Mouse (Mus musculus): Measurements from ENCODE around the gene Serpinf1. TPM values are rescaled to one million over a fixed set of nuclear protein-coding genes. Genes with fewer than 3 reads are reported as not detected.

Serpinf1 gene
- 41.1 and 48.0 TPM in 2 replicates for polyA plus RNA-seq (2015; fragmentation: Nextera tagmentation; extraction: Ambion mirVana)

DNA sequence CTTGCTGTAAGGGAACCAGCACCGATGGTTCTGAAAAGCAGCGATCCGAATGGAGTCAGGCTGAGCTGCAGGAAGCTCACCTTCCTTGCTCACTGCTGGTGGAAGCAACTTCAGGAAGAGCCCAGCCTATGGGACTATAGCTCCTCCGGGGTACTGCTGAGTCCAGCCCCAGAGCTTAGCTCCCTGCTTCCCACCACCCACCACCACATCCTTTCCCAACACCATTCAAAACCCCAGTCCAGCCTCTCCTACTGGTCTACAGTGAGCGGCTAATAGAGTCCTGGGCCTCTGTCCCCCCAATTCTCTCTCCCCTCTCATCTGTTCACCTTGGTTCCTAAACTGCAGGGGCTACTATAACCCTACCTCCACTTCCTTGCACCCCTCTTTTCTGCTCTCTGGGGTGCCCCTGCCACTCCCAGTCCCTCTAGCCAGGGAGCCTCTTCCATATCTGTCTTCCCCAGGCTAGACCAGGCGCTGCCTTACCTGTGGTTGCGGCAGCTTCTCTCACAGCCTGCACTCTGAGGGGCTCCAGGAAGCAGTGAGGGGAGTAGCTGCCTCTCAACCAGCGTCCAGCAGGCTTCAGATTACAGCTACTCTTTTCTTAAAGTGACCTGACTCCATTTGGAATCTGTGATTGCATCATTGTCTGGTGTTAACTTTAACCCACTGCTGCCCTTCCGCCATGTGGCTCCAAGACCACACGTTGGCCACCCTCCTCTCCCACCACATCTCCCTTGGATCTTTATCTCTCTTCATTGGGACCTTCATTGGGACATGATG lies at the start of gene Serpinf1:
Gene Serpinf1 (minus strand): TSS at position 689 of the 780 bp plus-strand sequence.
- H3K9ac ChIP-seq, result peak within 1 kb of the TSS; percentile 39; the same call in 1 of the 2 replicates
- H3K4me1 ChIP-seq (replicated peaks), result peaks cover 10% of the 10 kb centered on the region; the same call in 1 of the 2 replicates
- ATAC-seq, result peak; percentile 35

DNA sequence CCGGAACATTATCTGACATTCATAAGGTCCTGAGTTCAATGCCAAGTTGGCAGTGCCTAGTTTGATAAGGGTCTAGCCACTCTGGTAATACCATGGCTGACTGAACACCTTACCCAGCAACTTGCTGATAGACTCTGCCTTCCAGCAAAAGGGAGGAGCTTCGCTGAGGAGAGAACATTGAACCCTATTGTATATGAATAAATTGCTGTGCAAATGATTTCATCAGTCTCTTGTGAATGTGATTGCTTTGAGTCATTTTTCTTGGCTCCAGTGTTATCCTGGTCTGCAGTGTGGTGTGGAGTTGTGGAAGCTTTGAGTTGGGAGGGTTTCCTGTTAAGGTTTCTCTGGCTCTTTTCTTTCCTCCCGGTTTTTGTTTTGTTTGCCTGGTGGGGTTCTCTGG lies 48.2 kb upstream of the Serpinf1 start:
- Histone ChIP-seq H3K9me3 (no peaks in the 10 kb centered on the region), H3K27ac (no peak overlapping the region), H3K27me3 (replicated peaks) (no peaks in the 10 kb centered on the region), H3K9ac (no peak overlapping the region), H3K4me1 (replicated peaks) (peaks cover 13% of the 10 kb centered on the region; the same call in 1 of the 2 replicates), H3K36me3 (no peaks in the 10 kb centered on the region), H3K4me2 (replicated peaks) (no peak overlapping the region), H3K4me3 (replicated peaks) (no peak overlapping the region)
- WGBS, result 73% methylated on average over 3 of the region's 3 CpGs
- ATAC-seq, result 0 out of 2 replicates have a peak, but pooled peaks have one; percentile 24

More for the DNA sequence above, at the start of gene Serpinf1:
- no peaks in the 10 kb centered on the region for H3K27me3 ChIP-seq (replicated peaks)
- H3K9me3 ChIP-seq, result no peaks in the 10 kb centered on the region
- H3K4me3 ChIP-seq (replicated peaks), result peak within 1 kb of the TSS; percentile 31
- H3K36me3 ChIP-seq, result no peaks in the 10 kb centered on the region
- H3K4me2 ChIP-seq (replicated peaks), result peak within 1 kb of the TSS; percentile 49
- WGBS, result 36% methylated on average over 10 of the region's 10 CpGs
- H3K27ac ChIP-seq, result no peak within 1 kb of the TSS

DNA sequence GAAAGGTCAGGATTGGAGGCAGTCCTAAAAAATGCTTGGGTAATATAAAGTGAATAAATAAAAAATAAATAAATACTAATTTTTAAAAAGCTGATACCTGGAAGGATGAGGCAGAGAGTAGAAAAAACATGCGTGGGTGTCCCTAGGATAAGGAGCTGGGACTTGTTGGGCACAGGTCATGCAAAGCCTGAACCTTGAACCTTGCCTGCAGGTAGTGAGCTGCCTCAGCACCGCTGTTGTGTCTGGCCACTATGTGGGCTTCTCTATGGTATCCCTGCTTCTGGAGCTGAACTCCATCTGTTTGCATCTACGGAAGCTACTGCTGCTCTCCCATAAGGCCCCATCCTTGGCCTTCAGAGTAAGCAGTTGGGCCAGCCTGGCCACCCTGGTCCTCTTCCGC lies 46.8 kb upstream of the Serpinf1 start:
- 83% methylated on average over 4 of the region's 4 CpGs for WGBS
- no peak overlapping the region for H3K9ac ChIP-seq
- ATAC-seq, result no peak
- no peak overlapping the region for H3K4me2 ChIP-seq (replicated peaks)
- H3K4me3 ChIP-seq (replicated peaks), result no peak overlapping the region
- peaks cover 6% of the 10 kb centered on the region; the same call in 1 of the 2 replicates for H3K36me3 ChIP-seq
- H3K27ac ChIP-seq, result no peak overlapping the region
- no peaks in the 10 kb centered on the region for H3K9me3 ChIP-seq
- H3K27me3 ChIP-seq (replicated peaks), result no peaks in the 10 kb centered on the region
- peaks cover 13% of the 10 kb centered on the region; the same call in 1 of the 2 replicates for H3K4me1 ChIP-seq (replicated peaks)

DNA sequence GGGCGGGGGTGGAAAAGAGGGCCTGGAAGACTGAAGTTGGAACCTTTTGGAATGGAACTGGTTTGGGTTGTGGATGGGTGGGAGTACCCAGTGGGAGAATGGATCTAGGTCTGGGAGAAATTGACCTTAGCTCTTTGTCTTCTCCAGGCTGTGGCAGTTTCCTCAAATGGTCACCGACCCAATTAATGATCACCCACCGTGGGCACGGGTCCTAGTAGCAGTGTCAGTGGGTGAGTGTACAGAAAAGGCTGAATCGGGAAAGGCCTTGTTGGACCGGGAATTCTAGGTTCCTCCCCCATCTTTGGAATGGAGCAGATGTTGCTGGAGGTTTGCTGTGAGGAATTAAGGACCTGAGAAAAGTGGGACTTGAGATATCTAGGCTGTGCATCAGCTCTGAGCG lies 45.9 kb upstream of the Serpinf1 start:
- peaks cover 17% of the 10 kb centered on the region for H3K4me1 ChIP-seq (replicated peaks)
- H3K27ac ChIP-seq, result no peak overlapping the region
- H3K9ac ChIP-seq, result peak overlapping the region; percentile 73
- H3K27me3 ChIP-seq (replicated peaks), result no peaks in the 10 kb centered on the region
- peak overlapping the region; percentile 91 for H3K4me2 ChIP-seq (replicated peaks)
- H3K4me3 ChIP-seq (replicated peaks), result peak overlapping the region; percentile 52
- 58% methylated on average over 7 of the region's 7 CpGs for WGBS
- no peak; the same call in 1 of the 2 replicates for ATAC-seq
- peaks cover 6% of the 10 kb centered on the region; the same call in 1 of the 2 replicates for H3K36me3 ChIP-seq
- H3K9me3 ChIP-seq, result no peaks in the 10 kb centered on the region

DNA sequence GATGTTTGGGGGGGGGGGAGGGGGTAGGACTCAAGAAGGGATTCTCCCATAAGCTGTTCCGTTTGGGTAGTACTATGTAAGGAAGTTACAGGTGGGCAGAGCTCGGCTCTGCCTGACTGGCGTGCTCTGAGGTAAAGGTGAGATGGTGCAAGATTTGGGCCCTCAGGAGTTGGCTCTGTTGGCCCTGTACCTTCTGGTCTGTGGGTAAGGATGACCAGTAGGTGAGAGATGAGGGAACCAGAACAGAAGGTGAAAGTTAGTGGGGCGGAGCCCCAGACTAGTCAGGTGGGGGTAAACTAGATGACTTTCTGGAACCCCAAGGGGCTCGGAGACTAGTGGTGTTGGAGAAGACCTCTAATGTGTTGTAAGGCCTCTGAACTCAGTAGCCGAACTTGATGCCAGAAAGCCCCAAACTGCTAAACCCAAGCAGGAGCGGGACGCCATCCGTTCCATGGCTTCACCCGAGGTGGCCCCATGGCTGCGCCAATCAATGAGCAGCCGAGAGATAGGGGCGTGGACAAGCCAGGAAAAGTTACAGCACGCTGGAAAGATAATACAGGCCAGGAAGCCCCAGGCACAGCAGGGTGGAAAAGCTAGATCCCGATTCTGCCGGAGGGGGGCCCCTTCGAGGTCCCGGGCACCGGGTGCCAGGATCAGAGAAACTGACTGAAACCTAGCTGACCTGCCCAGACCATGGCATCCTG lies 45.2 kb upstream of the Serpinf1 start:
- 18% methylated on average over 19 of the region's 19 CpGs for WGBS

DNA sequence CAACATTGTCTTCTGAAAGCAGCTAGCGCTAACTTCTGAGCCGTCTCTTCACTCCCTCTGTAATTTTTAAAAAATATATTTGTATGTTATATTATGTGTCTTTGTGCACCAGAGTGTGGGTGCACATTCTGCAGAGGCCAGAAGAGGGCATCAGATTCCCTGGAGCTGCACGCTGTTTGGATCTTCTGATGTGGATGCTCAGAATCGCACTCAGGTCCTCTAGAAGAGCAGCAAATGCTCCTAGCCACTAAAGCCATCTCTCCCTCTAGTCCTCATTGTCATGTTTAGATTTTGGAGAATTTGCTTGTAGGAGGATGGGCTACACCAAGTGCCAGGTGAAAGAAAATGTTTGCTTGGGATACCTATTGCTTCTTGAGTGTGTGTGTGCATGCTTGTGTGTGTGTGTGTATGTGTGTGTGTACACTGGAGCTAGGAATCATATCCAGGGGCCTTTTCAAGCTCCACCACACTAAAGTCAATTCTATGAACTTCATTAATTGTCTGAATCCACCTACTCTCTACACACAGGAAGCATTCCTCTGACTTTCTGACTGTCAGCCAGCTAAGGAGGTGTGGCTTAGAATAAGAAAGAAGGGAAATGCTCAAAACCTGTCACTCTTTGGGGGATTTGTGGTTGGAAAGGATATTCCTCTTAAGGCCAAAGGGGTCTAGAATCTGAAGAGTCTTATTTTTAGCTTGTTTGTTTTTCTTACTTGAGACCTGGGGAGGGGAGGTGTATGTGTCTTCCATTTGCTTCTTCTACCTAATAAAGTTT lies 44.4 kb upstream of the Serpinf1 start:
- peaks cover 31% of the 10 kb centered on the region for H3K4me1 ChIP-seq (replicated peaks)
- H3K9me3 ChIP-seq, result no peaks in the 10 kb centered on the region
- 97% methylated on average over 4 of the region's 4 CpGs for WGBS
- no peak for ATAC-seq
- peaks cover 6% of the 10 kb centered on the region; the same call in 1 of the 2 replicates for H3K36me3 ChIP-seq
- H3K9ac ChIP-seq, result no peak overlapping the region
- H3K4me3 ChIP-seq (replicated peaks), result no peak overlapping the region
- no peak overlapping the region for H3K4me2 ChIP-seq (replicated peaks)
- no peak overlapping the region for H3K27ac ChIP-seq
- H3K27me3 ChIP-seq (replicated peaks), result no peaks in the 10 kb centered on the region

More for the DNA sequence above, 45.2 kb upstream of the Serpinf1 start:
- Histone ChIP-seq H3K9me3 (no peaks in the 10 kb centered on the region), H3K9ac (peak overlapping the region; percentile 73), H3K4me1 (replicated peaks) (peaks cover 23% of the 10 kb centered on the region), H3K27ac (0 out of 2 replicates have a peak overlapping the region, but pooled peaks have one; percentile 37), H3K36me3 (peaks cover 6% of the 10 kb centered on the region; the same call in 1 of the 2 replicates), H3K4me3 (replicated peaks) (peak overlapping the region; percentile 52), H3K4me2 (replicated peaks) (peak overlapping the region; percentile 91), H3K27me3 (replicated peaks) (no peaks in the 10 kb centered on the region)
- ATAC-seq, result peak; percentile 81

DNA sequence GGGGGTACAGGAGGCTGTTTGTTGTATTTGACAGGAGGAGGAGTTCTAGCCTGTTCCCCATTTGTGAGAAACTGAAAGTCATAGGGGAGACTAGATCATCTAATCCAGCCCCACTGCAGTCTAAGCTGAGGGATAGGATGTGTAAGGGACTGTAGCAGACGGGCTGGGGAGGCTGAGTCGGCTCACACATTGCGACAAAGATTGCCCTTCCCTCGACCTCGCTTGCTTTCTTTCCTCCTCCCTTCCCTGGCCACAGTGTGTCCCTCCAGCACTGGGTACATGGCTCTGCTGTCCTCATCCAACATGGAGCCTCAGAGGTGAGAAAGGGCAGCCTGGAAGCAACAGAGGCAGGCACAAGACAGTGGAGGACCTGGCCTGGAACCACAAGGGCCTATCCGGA lies 42.5 kb upstream of the Serpinf1 start:
- Histone ChIP-seq H3K4me1 (replicated peaks) (peaks cover 34% of the 10 kb centered on the region), H3K27ac (no peak overlapping the region), H3K27me3 (replicated peaks) (no peaks in the 10 kb centered on the region), H3K9ac (no peak overlapping the region), H3K4me3 (replicated peaks) (no peak overlapping the region), H3K36me3 (peaks cover 6% of the 10 kb centered on the region; the same call in 1 of the 2 replicates), H3K4me2 (replicated peaks) (no peak overlapping the region), H3K9me3 (no peaks in the 10 kb centered on the region)
- ATAC-seq, result no peak
- 88% methylated on average over 6 of the region's 6 CpGs for WGBS

DNA sequence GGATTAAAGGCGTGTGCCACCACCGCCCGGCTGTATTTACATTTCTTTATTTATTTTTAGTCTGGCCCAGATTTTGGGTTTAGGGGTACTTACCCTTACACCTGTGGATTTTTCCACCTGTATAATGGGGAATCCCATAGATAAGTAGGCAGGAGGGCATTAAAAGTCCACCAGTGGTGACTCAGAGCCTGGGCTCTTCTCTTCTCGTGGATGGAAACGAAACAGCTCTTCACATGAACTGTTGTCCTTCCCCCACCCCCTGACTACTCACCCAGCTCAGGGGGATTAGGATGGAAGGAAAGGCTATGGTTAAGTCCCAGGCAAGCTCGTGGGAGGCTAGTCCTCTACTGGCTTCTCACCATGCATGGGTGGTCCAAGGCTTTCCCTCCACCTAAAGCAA lies 41.9 kb upstream of the Serpinf1 start:
- 83% methylated on average over 6 of the region's 6 CpGs for WGBS

DNA sequence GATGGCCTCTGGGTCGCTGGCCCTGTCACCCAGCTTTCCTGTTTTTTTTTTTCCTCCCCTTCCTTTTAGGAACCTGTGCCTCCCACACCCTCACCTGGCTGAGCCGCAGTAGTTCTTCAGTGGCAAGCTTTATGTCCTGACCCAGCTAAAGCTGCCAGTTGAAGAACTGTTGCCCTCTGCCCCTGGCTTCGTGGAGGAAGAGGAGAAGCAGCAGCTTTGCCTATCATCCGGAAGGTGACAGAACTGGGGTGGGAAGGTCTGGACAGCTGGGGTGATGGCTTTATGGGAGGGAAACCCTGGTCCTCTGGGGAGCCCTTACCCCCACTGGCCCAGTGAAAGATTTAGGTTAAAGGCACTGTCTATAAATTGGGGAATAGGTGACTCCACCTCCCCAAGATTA lies 41.1 kb upstream of the Serpinf1 start:
- H3K4me1 ChIP-seq (replicated peaks), result peaks cover 41% of the 10 kb centered on the region
- no peak for ATAC-seq
- H3K9me3 ChIP-seq, result no peaks in the 10 kb centered on the region
- H3K36me3 ChIP-seq, result peaks cover 6% of the 10 kb centered on the region; the same call in 1 of the 2 replicates
- no peaks in the 10 kb centered on the region for H3K27me3 ChIP-seq (replicated peaks)
- H3K9ac ChIP-seq, result no peak overlapping the region
- 57% methylated on average over 4 of the region's 4 CpGs for WGBS
- peak overlapping the region; percentile 91 for H3K4me2 ChIP-seq (replicated peaks)
- H3K27ac ChIP-seq, result peak overlapping the region; percentile 41; the same call in 1 of the 2 replicates
- H3K4me3 ChIP-seq (replicated peaks), result no peak overlapping the region

More for the DNA sequence above, 41.9 kb upstream of the Serpinf1 start:
- Histone ChIP-seq H3K27me3 (replicated peaks) (no peaks in the 10 kb centered on the region), H3K4me2 (replicated peaks) (no peak overlapping the region), H3K4me3 (replicated peaks) (no peak overlapping the region), H3K36me3 (peaks cover 6% of the 10 kb centered on the region; the same call in 1 of the 2 replicates), H3K27ac (no peak overlapping the region), H3K9ac (no peak overlapping the region), H3K4me1 (replicated peaks) (peaks cover 40% of the 10 kb centered on the region), H3K9me3 (no peaks in the 10 kb centered on the region)
- no peak for ATAC-seq

DNA sequence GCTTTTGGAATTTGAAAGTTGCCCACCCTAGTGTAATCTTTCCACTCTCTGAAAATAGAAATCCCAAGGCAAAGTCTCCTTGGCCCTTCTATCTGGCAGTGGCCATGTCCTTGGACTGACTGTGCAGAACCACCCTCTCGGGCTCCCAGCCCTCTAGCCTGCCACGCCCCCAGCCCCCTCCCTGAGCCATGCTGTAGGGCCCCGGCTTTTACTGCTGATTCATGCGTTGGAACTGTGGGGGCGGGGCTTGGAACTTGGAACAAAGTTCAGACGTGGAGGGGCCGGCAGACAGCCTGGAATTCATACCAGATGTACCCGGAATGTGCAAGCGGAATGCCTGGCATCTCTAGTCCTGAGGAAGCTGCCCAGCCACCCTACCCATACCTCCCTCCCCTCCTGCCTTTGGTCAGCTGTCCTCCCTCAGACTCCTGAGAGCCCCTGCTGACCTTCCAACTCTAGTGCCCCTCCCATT lies 40.4 kb upstream of the Serpinf1 start:
- H3K9ac ChIP-seq, result peak overlapping the region; percentile 49; the same call in 1 of the 2 replicates
- no peaks in the 10 kb centered on the region for H3K27me3 ChIP-seq (replicated peaks)
- H3K9me3 ChIP-seq, result no peaks in the 10 kb centered on the region
- 2% methylated on average over 9 of the region's 9 CpGs for WGBS
- peaks cover 34% of the 10 kb centered on the region for H3K4me1 ChIP-seq (replicated peaks)
- H3K4me2 ChIP-seq (replicated peaks), result peak overlapping the region; percentile 91
- H3K27ac ChIP-seq, result peak overlapping the region; percentile 91
- ATAC-seq, result peak; percentile 70
- H3K4me3 ChIP-seq (replicated peaks), result peak overlapping the region; percentile 65
- H3K36me3 ChIP-seq, result peaks cover 6% of the 10 kb centered on the region; the same call in 1 of the 2 replicates

DNA sequence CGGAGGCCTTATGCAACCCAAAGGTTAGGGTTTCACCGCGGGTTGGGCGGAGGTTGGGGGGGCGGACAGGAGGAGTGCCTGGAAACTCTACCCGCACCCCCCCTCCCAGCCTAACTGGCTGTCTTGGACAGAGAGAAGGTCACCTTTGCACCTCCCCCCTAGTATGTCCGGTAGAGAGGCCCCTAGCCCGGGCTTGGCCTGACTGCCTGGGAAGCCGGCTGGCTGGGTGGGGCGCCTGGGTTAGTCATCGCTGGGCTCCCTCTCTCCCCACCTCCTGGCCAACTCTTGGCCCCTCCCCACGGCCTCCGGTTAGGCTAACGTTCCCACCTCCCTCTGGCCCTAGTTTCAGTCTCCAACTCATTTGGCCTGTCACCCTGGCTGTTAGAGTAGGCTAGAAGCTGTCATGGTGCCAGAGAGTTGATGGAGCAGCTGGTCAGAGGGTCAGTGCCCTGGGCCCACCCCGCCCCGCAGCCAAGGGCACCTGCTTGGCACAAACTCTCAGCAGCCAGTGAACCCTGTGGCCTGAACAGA lies 39.8 kb upstream of the Serpinf1 start:
- H3K4me3 ChIP-seq (replicated peaks), result peak overlapping the region; percentile 65
- WGBS, result 2% methylated on average over 15 of the region's 16 CpGs
- H3K36me3 ChIP-seq, result peaks cover 6% of the 10 kb centered on the region; the same call in 1 of the 2 replicates
- H3K27me3 ChIP-seq (replicated peaks), result no peaks in the 10 kb centered on the region
- H3K27ac ChIP-seq, result peak overlapping the region; percentile 91
- H3K9me3 ChIP-seq, result no peaks in the 10 kb centered on the region
- peak; percentile 43 for ATAC-seq
- peak overlapping the region; percentile 91 for H3K4me2 ChIP-seq (replicated peaks)
- peaks cover 30% of the 10 kb centered on the region for H3K4me1 ChIP-seq (replicated peaks)
- peak overlapping the region; percentile 49 for H3K9ac ChIP-seq

Data from intestine, embryonic 15.5 days (tissue).